Mouse (Mus musculus) CH12.LX (cell line): ENCODE measurements around the gene Ddost. TPM values are rescaled to one million over a fixed set of nuclear protein-coding genes. Genes with fewer than 3 reads are reported as not detected.

Experiments used
- DNase-seq: peaks from one replicate; pipeline ENCODE4 v3.0.0-alpha.2; 2013; ENCODE audit errors: extremely low read depth
- H3K27ac ChIP-seq: 2 replicates; pipeline ENCODE4 v1.5.1; 2012; ENCODE audit warnings: low read depth, mild to moderate bottlenecking, control low read depth, moderate library complexity; ENCODE audit not compliant: insufficient read depth
- H3K27me3 ChIP-seq: replicated peaks from 2 replicates; pipeline ENCODE3; 2012; ENCODE audit warnings: inconsistent platforms
- H3K36me3 ChIP-seq, 2 experiments: replicated peaks in 1 of 2; 2 replicates each; pipeline versions ENCODE3 to v1.6.1; 2012; ENCODE audit warnings: inconsistent platforms in 1 of 2, low read length in 1 of 2, mild to moderate bottlenecking in 1 of 2, mixed read lengths in 1 of 2, moderate library complexity in 1 of 2; ENCODE audit not compliant: control insufficient read depth in 1 of 2, insufficient read depth in 1 of 2
- H3K4me1 ChIP-seq, 2 experiments: 2 replicates each; pipeline ENCODE4 v1.6.1; 2012; ENCODE audit warnings: inconsistent platforms in 1 of 2, moderate library complexity in 1 of 2; ENCODE audit not compliant: insufficient read depth in 2 of 2, control insufficient read depth in 1 of 2
- H3K4me2 ChIP-seq: 2 replicates; pipeline ENCODE4 v1.6.1; 2012; ENCODE audit warnings: low read depth, mild to moderate bottlenecking, control low read depth; ENCODE audit not compliant: poor library complexity, insufficient read depth, severe bottlenecking
- H3K4me3 ChIP-seq, 3 experiments: fragments of 150-350 bp in 1 of 3; sonication (generic) in 1 of 3; replicated peaks in 1 of 3; 2 replicates each; pipeline versions ENCODE3 to v1.5.1; 2011 to 2012; ENCODE audit warnings: low read depth in 2 of 3, low read length in 2 of 3, mild to moderate bottlenecking in 2 of 3, moderate library complexity in 2 of 3, control low read depth in 1 of 3, improper control_type of control experiment in 1 of 3, inconsistent platforms in 1 of 3, mixed read lengths in 1 of 3; ENCODE audit not compliant: poor library complexity in 1 of 3
- H3K79me2 ChIP-seq: replicated peaks from 2 replicates; pipeline ENCODE4 v1.6.1; 2012; ENCODE audit warnings: mild to moderate bottlenecking, moderate library complexity; ENCODE audit not compliant: control insufficient read depth, poor library complexity, insufficient read depth, severe bottlenecking; ENCODE audit errors: extremely low read depth
- H3K9ac ChIP-seq: 2 replicates; pipeline ENCODE4 v1.6.1; 2012; ENCODE audit warnings: low read depth, mild to moderate bottlenecking, control low read depth, moderate library complexity; ENCODE audit not compliant: insufficient read depth
- H3K9me3 ChIP-seq: replicated peaks from 2 replicates; pipeline ENCODE3; 2012; ENCODE audit warnings: low read length, inconsistent platforms, mixed read lengths
- CTCF ChIP-seq, 2 experiments: IDR thresholded peaks in 1 of 2; conservative IDR thresholded peaks in 1 of 2; 2 replicates each; pipeline ENCODE4 v1.5.1; 2011 to 2012; ENCODE audit warnings: low read depth in 2 of 2, low read length in 2 of 2, improper control_type of control experiment in 1 of 2, inconsistent platforms in 1 of 2, mild to moderate bottlenecking in 1 of 2, moderate library complexity in 1 of 2
- EP300 ChIP-seq: IDR thresholded peaks from 2 replicates; pipeline ENCODE4 v1.6.1; 2011; ENCODE audit warnings: low read length, improper control_type of control experiment
- ETS1 ChIP-seq: conservative IDR thresholded peaks from 2 replicates; pipeline ENCODE4 v1.6.1; 2012; ENCODE audit warnings: low read depth, mild to moderate bottlenecking, inconsistent platforms, low read length, improper control_type of control experiment, moderate library complexity
- GABPA ChIP-seq: IDR thresholded peaks from 2 replicates; pipeline ENCODE4 v1.6.1; 2012; ENCODE audit warnings: low read depth, low read length, improper control_type of control experiment, inconsistent platforms; ENCODE audit not compliant: insufficient replicate concordance
- HCFC1 ChIP-seq: IDR thresholded peaks from 2 replicates; pipeline ENCODE4 v1.6.1; 2012; ENCODE audit warnings: low read depth, mild to moderate bottlenecking, inconsistent platforms, low read length, improper control_type of control experiment
- JUN ChIP-seq: IDR thresholded peaks from 2 replicates; pipeline ENCODE4 v1.6.1; 2011; ENCODE audit warnings: low read depth, mild to moderate bottlenecking, low read length, improper control_type of control experiment, moderate library complexity; ENCODE audit not compliant: insufficient read depth
- JUND ChIP-seq: conservative IDR thresholded peaks from 2 replicates; pipeline ENCODE4 v1.6.1; 2011; ENCODE audit warnings: low read depth, low read length, improper control_type of control experiment
- MAX ChIP-seq: IDR thresholded peaks from 2 replicates; pipeline ENCODE4 v1.6.1; 2011; ENCODE audit warnings: low read length, improper control_type of control experiment
- MXI1 ChIP-seq: IDR thresholded peaks from 2 replicates; pipeline ENCODE4 v1.6.1; 2011; ENCODE audit warnings: mild to moderate bottlenecking, low read depth, low read length, improper control_type of control experiment
- NELFE ChIP-seq: IDR thresholded peaks from 2 replicates; pipeline ENCODE4 v1.6.1; 2011; ENCODE audit warnings: low read depth, low read length, improper control_type of control experiment
- PAX5 ChIP-seq: IDR thresholded peaks from 2 replicates; pipeline ENCODE4 v1.6.1; 2012; ENCODE audit warnings: low read length, inconsistent platforms, mixed read lengths
- POLR2AphosphoS2 ChIP-seq: IDR thresholded peaks from 2 replicates; pipeline ENCODE4 v1.6.1; 2011; ENCODE audit warnings: low read depth, low read length, improper control_type of control experiment
- RAD21 ChIP-seq: IDR thresholded peaks from 2 replicates; pipeline ENCODE4 v1.6.1; 2011; ENCODE audit warnings: low read depth, mild to moderate bottlenecking, low read length, improper control_type of control experiment, moderate library complexity
- SMC3 ChIP-seq: IDR thresholded peaks from 2 replicates; pipeline ENCODE4 v1.6.1; 2011; ENCODE audit warnings: low read depth, low read length, improper control_type of control experiment
- TCF12 ChIP-seq: IDR thresholded peaks from 2 replicates; pipeline ENCODE4 v1.6.1; 2014; ENCODE audit warnings: low read depth, mild to moderate bottlenecking, inconsistent platforms, low read length, improper control_type of control experiment
- UBTF ChIP-seq: IDR thresholded peaks from 2 replicates; pipeline ENCODE4 v1.6.1; 2012; ENCODE audit warnings: low read depth, mild to moderate bottlenecking, inconsistent platforms, low read length, improper control_type of control experiment, moderate library complexity
- USF1 ChIP-seq: IDR thresholded peaks from 2 replicates; pipeline ENCODE4 v1.6.1; 2014; ENCODE audit warnings: low read depth, mild to moderate bottlenecking, inconsistent platforms, low read length, improper control_type of control experiment
- USF2 ChIP-seq: conservative IDR thresholded peaks from 2 replicates; pipeline ENCODE4 v1.6.1; 2011; ENCODE audit warnings: low read depth, low read length, improper control_type of control experiment
- ZC3H11A ChIP-seq: IDR thresholded peaks from 2 replicates; pipeline ENCODE4 v1.6.1; 2012; ENCODE audit warnings: low read depth, mild to moderate bottlenecking, inconsistent platforms, low read length, improper control_type of control experiment
- ZKSCAN1 ChIP-seq: IDR thresholded peaks from 2 replicates; pipeline ENCODE4 v1.6.1; 2012; ENCODE audit warnings: low read depth, inconsistent platforms, low read length, improper control_type of control experiment, borderline replicate concordance
- ZNF384 ChIP-seq: IDR thresholded peaks from 2 replicates; pipeline ENCODE4 v1.6.1; 2012; ENCODE audit warnings: low read depth, low read length, improper control_type of control experiment, inconsistent platforms
- dilution Hi-C: fragments of 300-500 bp; cut with MboI; formaldehyde crosslinking; loops from 2 replicates; pipeline ENCODE4 v1.14.3; 2020; ENCODE audit warnings: low sequenced_read_pairs; ENCODE audit not compliant: extremely low pct_unique_long_range_greater_than_20kb, extremely low pct_ligation_motif_present
- in situ Hi-C: fragments of 300-500 bp; cut with MboI; formaldehyde crosslinking; loops from 3 replicates; pipeline ENCODE4 v1.14.3; 2019; ENCODE audit warnings: low sequenced_read_pairs, low pct_ligation_motif_present, low pct_unique_long_range_greater_than_20kb, mixed read lengths
- polyA plus RNA-seq: library from polyadenylated mRNA; unstranded; fragments of >175 nt; gene quantifications from 2 replicates; pipeline ENCODE4 v1.2.1, GENCODE M21; 2012; ENCODE audit warnings: low read depth; ENCODE audit not compliant: insufficient read length
- total RNA-seq, 2 experiments: library from RNA; depleted of rRNA; stranded (reverse); fragments of 300-350 nt in 1 of 2; fragments of >200 nt in 1 of 2; gene quantifications; 2 replicates each; pipeline ENCODE4 v1.2.3; 2012 to 2014

Gene Ddost
- total and polyA plus RNA-seq, 3 experiments = 163 to 186 (median 164) TPM

GRCm38 (mm10) chr4:138307739-138308138, 3.2 kb downstream of the Ddost start:
- in situ Hi-C loops (loop anchor here (25.0 kb wide), 1 partner anchor 345 kb away; no protein-coding TSS in a partner anchor), dilution Hi-C loops (no loop called here)
- peaks cover 21% of the 10 kb centered on the region for H3K79me2 ChIP-seq
- no peak overlapping the region for H3K27ac ChIP-seq
- TF ChIP-seq ZC3H11A = no peak
- TF ChIP-seq EP300 = no peak
- no peak for TF ChIP-seq POLR2AphosphoS2
- no peak for TF ChIP-seq MXI1
- no peak for TF ChIP-seq HCFC1
- no peak for TF ChIP-seq USF1
- no peak for TF ChIP-seq SMC3
- TF ChIP-seq JUND = no peak
- TF ChIP-seq GABPA = no peak
- TF ChIP-seq CTCF (conservative IDR thresholded peaks at IDR 0.05 in 1 of 2, IDR thresholded peaks at IDR 0.05 in 1 of 2; ENCODE audit: low read depth in 2 of 2, low read length in 2 of 2) = no peak
- no peak for TF ChIP-seq UBTF
- no peak for TF ChIP-seq ZKSCAN1
- TF ChIP-seq USF2 = no peak
- no peak for TF ChIP-seq MAX
- no peak for TF ChIP-seq RAD21
- TF ChIP-seq PAX5 = no peak
- TF ChIP-seq NELFE = no peak
- TF ChIP-seq JUN = no peak
- TF ChIP-seq ETS1 = no peak
- TF ChIP-seq TCF12 = no peak
- no peak for DNase-seq
- H3K27me3 ChIP-seq = no peaks in the 10 kb centered on the region
- H3K36me3 ChIP-seq = peaks cover 49 to 63% of the 10 kb centered on the region in 2 experiments
- no peak overlapping the region for H3K4me3 ChIP-seq
- peaks cover 4 to 32% of the 10 kb centered on the region in 2 experiments for H3K4me1 ChIP-seq
- no peak overlapping the region for H3K4me2 ChIP-seq
- H3K9ac ChIP-seq = no peak overlapping the region
- no peaks in the 10 kb centered on the region for H3K9me3 ChIP-seq

GRCm38 (mm10) chr4:138310311-138310910, 5.9 kb downstream of the Ddost start:
- peaks cover 16% of the 10 kb centered on the region for H3K79me2 ChIP-seq
- no peak overlapping the region for H3K4me2 ChIP-seq
- peaks cover 63 to 88% of the 10 kb centered on the region in 2 experiments for H3K36me3 ChIP-seq
- dilution Hi-C loops (no loop called here), in situ Hi-C loops (loop anchor here (25.0 kb wide), 1 partner anchor 348 kb away; no protein-coding TSS in a partner anchor)
- no peak for TF ChIP-seq ZNF384
- no peak for TF ChIP-seq JUND
- no peak for TF ChIP-seq MAX
- peaks cover 4 to 20% of the 10 kb centered on the region in 2 experiments for H3K4me1 ChIP-seq
- no peak for DNase-seq
- H3K4me3 ChIP-seq = no peak overlapping the region
- no peaks in the 10 kb centered on the region for H3K27me3 ChIP-seq
- H3K9me3 ChIP-seq = no peaks in the 10 kb centered on the region
- H3K27ac ChIP-seq = no peak overlapping the region
- H3K9ac ChIP-seq = no peak overlapping the region
